Mouse (Mus musculus) embryonic facial prominence, embryonic 10.5 days (tissue): ENCODE data around the gene Sdsl. TPM values are rescaled to one million over a fixed set of nuclear protein-coding genes. Genes with fewer than 3 reads are reported as not detected.
A peak's percentile ranks its signal among the peaks of the same experiment; 100 is the strongest.

Experiments used
- DNase-seq: peaks from one replicate; pipeline ENCODE4 v3.0.0-alpha.2; 2017; ENCODE audit warnings: low spot score
- H3K27ac ChIP-seq: fragments of 300-500 bp; sonication (generic); replicated peaks from 2 replicates; pipeline ENCODE4 v1.5.1; 2016; ENCODE audit warnings: mild to moderate bottlenecking
- H3K27me3 ChIP-seq: fragments of 300-500 bp; sonication (generic); replicated peaks from 2 replicates; pipeline ENCODE4 v1.6.1; 2016; ENCODE audit warnings: low read depth, mild to moderate bottlenecking; ENCODE audit not compliant: poor library complexity, severe bottlenecking
- H3K36me3 ChIP-seq: fragments of 300-500 bp; sonication (generic); replicated peaks from 2 replicates; pipeline ENCODE4 v1.6.1; 2016; ENCODE audit warnings: mild to moderate bottlenecking, moderate library complexity
- H3K4me1 ChIP-seq: fragments of 300-500 bp; sonication (generic); 2 replicates; pipeline ENCODE4 v1.6.1; 2016
- H3K4me3 ChIP-seq: fragments of 300-500 bp; sonication (generic); 2 replicates; pipeline ENCODE4 v1.5.1; 2016; ENCODE audit warnings: mild to moderate bottlenecking, moderate library complexity
- H3K9me3 ChIP-seq: fragments of 300-500 bp; sonication (generic); 2 replicates; pipeline ENCODE4 v1.6.1; 2016; ENCODE audit warnings: mild to moderate bottlenecking
- WGBS: fragments of 180-500 bp; shearing (Covaris S2); methylation state at CpG from one replicate; pipeline ENCODE4 v1.1.7; 2016; 5-methylcytosine and 5-hydroxymethylcytosine counted together
- polyA plus RNA-seq: library from polyadenylated mRNA; unstranded; fragments of >200 nt; fragmentation: Nextera tagmentation; extraction: Ambion mirVana; gene quantifications from 2 replicates; pipeline ENCODE4 v1.2.1, GENCODE M21; 2016

The Sdsl gene
- polyA plus RNA-seq, 1 experiment from 2014 or later, result 7.1 TPM

DNA sequence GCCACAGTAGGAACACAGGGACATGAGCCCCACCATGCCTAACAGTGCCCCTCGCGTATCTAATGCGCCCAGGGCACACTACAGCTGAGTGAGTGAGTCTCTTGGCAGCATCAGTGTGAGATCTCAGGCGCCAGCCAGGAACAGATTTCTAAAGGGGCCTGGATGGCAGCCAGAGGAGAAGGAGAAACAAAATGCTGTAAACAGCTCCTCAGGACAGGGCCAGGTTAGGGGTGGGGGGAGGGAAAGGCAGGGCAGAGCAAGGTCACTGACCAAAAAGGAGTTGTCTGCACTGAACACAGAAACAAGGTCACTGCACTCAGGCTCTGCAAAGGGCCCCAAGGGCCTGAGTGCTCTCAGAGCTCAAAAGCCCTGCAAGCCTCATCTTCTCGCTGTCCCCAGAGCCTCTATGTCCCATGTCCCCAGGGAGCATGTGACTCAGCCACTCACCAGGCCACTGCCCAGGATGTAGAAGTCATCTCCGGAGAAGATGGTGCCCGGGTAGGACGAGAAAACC is 18.1 kb upstream of the Sdsl start:
- no peaks in the 10 kb centered on the region for H3K9me3 ChIP-seq
- H3K27me3 ChIP-seq, result no peaks in the 10 kb centered on the region
- H3K27ac ChIP-seq, result no peak overlapping the region
- peaks cover 83% of the 10 kb centered on the region for H3K36me3 ChIP-seq
- 91% methylated on average over 8 of the region's 8 CpGs for WGBS
- H3K4me1 ChIP-seq, result peaks cover 3% of the 10 kb centered on the region; the same call in 1 of the 2 replicates
- DNase-seq, result no peak
- H3K4me3 ChIP-seq, result no peak overlapping the region

DNA sequence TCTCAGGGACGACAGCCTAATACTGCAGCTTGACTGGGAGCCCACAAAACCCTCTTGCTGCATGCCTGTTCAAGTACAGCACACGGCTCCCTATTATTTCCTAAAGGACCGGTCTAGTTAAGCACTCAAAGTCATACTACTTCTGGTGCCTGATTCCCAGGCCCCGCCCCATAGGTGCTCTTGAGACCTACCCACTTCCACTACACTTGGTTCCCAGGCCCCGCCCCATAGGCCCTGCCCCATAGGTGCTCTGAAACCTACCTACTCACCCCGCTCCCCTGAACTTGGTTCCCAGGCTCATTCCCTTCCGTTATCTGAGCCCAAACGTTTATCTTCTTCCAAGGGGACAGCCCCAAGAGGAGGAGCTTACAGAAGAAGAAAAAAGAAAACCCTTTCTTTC is 15.2 kb upstream of the Sdsl start:
- WGBS, result 85% methylated on average over 8 of the region's 8 CpGs
- H3K9me3 ChIP-seq, result no peaks in the 10 kb centered on the region
- no peak for DNase-seq
- H3K4me1 ChIP-seq, result peaks cover 3% of the 10 kb centered on the region; the same call in 1 of the 2 replicates
- no peak overlapping the region for H3K4me3 ChIP-seq
- H3K27ac ChIP-seq, result no peak overlapping the region
- peaks cover 81% of the 10 kb centered on the region for H3K36me3 ChIP-seq
- H3K27me3 ChIP-seq, result no peaks in the 10 kb centered on the region

DNA sequence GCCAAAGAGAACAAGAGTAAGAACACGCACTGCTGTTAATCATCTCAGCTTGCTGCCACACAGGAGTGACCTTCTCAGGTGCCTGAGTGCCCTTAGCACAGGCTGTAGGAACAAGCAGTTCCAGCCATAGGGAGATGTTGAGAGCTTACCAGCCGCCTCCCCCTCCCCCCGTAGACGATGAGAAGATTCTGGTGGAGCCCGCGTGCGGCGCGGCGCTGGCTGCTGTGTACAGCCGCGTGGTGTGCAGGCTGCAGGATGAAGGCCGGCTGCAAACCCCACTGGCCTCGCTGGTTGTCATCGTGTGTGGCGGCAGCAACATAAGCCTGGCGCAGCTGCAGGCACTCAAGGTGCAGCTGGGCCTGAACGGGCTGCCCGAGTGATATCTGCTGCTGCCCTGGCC is 10.8 kb upstream of the Sdsl start:
- Histone ChIP-seq H3K27ac (no peak overlapping the region), H3K9me3 (no peaks in the 10 kb centered on the region), H3K4me3 (no peak overlapping the region), H3K4me1 (peaks cover 4% of the 10 kb centered on the region), H3K36me3 (peaks cover 52% of the 10 kb centered on the region), H3K27me3 (no peaks in the 10 kb centered on the region)
- WGBS, result 90% methylated on average over 19 of the region's 19 CpGs
- no peak for DNase-seq

DNA sequence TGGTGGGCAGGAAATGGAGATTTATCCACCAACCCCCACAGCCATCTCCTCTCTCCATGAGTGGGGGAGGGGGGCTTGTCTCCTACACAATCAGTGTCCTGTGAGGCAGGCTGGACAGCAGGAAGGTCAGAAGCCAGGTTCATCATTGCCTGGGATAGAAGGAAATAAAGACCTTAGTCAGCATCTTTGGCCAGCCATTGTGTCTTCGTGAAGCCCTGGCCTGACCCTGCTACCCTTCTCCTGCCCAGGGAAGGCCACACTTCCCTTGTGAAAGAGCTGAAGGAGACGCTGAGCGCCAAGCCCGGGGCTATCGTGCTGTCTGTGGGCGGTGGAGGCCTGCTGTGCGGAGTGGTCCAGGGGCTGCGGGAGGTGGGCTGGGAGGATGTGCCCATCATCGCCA is 8.6 kb upstream of the Sdsl start:
- Histone ChIP-seq H3K9me3 (no peaks in the 10 kb centered on the region), H3K4me3 (no peak overlapping the region), H3K27me3 (peaks cover 14% of the 10 kb centered on the region), H3K27ac (no peak overlapping the region), H3K36me3 (peaks cover 30% of the 10 kb centered on the region), H3K4me1 (peaks cover 8% of the 10 kb centered on the region)
- no peak for DNase-seq
- WGBS, result 62% methylated on average over 9 of the region's 9 CpGs

DNA sequence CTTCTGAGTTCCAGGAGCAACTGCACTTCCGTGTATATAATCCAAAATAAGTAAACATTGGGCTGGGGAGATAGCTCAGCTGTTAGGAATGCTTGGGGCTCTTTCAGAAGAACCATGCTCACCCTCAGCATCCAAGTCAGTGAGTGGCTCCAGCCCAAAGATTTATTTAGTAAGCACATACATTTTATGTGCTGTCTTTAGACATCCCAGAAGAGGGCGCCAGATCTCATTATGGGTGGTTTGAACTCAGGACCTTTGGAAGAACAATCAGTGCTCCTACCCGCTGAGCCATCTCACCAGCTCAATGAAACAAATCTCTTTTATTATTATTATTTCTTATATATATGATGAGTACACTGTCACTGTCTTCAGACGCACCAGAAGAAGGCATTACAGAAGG is 6.9 kb upstream of the Sdsl start:
- H3K27me3 ChIP-seq, result peaks cover 16% of the 10 kb centered on the region
- H3K4me3 ChIP-seq, result no peak overlapping the region
- WGBS, result 67% methylated on average over 4 of the region's 4 CpGs
- peaks cover 12% of the 10 kb centered on the region for H3K4me1 ChIP-seq
- no peak overlapping the region for H3K27ac ChIP-seq
- peaks cover 13% of the 10 kb centered on the region for H3K36me3 ChIP-seq
- DNase-seq, result no peak
- H3K9me3 ChIP-seq, result no peaks in the 10 kb centered on the region

DNA sequence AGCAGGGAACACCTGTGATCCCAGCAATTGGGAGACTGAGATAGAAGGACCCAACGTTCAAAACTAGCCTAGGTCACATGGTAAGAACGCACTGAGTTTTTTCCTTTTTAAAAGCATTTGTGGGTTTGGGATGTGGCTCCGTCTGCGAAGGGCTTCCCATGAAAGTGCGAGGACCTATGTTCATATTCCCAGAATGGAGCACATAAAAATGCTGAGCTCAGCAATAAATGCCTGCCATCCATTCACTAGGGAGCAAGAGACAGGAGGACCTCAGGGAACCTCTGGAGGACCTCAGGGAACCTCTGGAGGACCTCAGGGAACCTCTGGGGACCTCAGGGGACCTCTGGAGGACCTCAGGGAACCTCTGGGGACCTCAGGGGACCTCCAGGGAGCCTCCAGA is 5.4 kb upstream of the Sdsl start:
- 91% methylated on average over 5 of the region's 5 CpGs for WGBS

DNA sequence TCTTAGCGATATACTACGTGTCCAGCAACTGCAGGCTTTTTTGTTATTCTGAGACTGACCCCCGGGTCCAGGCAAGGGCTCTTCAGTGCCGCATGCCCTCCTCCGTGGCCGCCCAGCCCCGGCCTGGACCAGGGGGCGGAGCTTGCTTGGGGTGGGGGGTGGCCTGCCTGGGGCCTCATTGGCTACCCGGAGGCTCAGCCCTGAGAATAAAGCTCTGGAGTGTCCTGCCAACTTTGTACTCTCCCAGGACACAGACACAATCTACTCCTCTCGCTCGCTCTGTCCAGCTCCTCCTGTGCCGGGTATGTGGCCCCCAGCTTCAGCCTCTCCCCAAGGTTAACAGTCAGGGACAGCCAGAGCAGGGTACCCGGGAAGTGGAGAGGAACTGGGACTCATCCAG is 3.7 kb upstream of the Sdsl start, which contains the start of gene Sds:
Gene Sds, plus strand, starts transcription at position 231 of the 400 bp plus-strand sequence.
- H3K27me3 ChIP-seq, result peaks cover 16% of the 10 kb centered on the region
- no peak within 1 kb of the TSS for H3K4me3 ChIP-seq
- H3K9me3 ChIP-seq, result no peaks in the 10 kb centered on the region
- peaks cover 11% of the 10 kb centered on the region for H3K4me1 ChIP-seq
- H3K36me3 ChIP-seq, result no peaks in the 10 kb centered on the region
- no peak within 1 kb of the TSS for H3K27ac ChIP-seq
- no peak for DNase-seq
- 14% methylated on average over 13 of the region's 13 CpGs for WGBS

More for the DNA sequence above, 5.4 kb upstream of the Sdsl start:
- Histone ChIP-seq H3K36me3 (no peaks in the 10 kb centered on the region), H3K4me3 (no peak overlapping the region), H3K27me3 (peaks cover 16% of the 10 kb centered on the region), H3K9me3 (no peaks in the 10 kb centered on the region), H3K4me1 (peaks cover 12% of the 10 kb centered on the region), H3K27ac (no peak overlapping the region)
- DNase-seq, result no peak

DNA sequence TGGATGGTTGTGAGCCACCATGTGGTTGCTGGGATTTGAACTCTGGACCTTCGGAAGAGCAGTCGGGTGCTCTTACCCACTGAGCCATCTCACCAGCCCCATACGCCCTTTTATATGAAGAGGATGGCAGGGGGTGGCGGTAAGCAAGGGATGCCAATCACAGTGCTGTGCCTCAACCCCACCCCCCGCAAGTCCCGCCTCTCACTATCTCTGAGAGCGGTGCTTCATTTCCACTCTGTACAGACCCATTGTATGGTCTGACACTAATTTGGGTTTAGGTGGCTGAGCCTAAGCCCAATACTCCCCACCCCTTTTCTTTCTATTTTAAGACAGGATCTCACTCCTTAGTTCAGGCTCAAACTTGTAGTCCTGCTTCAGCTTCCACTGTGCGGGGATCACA is 3.3 kb upstream of the Sdsl start:
- H3K27me3 ChIP-seq, result peaks cover 16% of the 10 kb centered on the region
- H3K27ac ChIP-seq, result no peak overlapping the region
- no peaks in the 10 kb centered on the region for H3K36me3 ChIP-seq
- H3K4me1 ChIP-seq, result peaks cover 8% of the 10 kb centered on the region
- 52% methylated on average over 8 of the region's 8 CpGs for WGBS
- DNase-seq, result no peak
- no peak overlapping the region for H3K4me3 ChIP-seq
- H3K9me3 ChIP-seq, result no peaks in the 10 kb centered on the region

DNA sequence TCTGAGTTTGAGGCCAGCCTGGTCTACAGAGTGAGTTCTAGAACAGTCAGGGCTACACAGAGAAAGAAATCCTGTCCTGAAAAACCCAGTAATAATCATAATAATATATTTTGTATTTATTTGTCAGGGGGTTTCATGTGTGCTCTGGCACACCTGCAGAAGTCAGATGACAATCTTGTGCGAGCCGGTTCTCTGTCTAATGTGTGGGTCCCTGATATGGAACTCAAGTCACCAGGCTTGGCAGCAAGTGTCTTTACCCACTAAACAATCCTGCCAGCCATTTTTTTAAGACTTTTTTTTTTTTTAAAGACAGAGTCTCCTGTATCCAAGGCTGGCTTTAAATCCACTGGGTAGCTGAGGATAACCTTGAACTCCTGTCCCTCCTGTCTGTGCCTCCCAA is 751 bp upstream of the Sdsl start:
- H3K27ac ChIP-seq, result no peak overlapping the region
- no peak overlapping the region for H3K4me3 ChIP-seq
- no peaks in the 10 kb centered on the region for H3K9me3 ChIP-seq
- peaks cover 16% of the 10 kb centered on the region for H3K27me3 ChIP-seq
- H3K4me1 ChIP-seq, result peaks cover 8% of the 10 kb centered on the region
- DNase-seq, result no peak
- no peaks in the 10 kb centered on the region for H3K36me3 ChIP-seq
- WGBS, result 92% methylated on average over 2 of the region's 2 CpGs

DNA sequence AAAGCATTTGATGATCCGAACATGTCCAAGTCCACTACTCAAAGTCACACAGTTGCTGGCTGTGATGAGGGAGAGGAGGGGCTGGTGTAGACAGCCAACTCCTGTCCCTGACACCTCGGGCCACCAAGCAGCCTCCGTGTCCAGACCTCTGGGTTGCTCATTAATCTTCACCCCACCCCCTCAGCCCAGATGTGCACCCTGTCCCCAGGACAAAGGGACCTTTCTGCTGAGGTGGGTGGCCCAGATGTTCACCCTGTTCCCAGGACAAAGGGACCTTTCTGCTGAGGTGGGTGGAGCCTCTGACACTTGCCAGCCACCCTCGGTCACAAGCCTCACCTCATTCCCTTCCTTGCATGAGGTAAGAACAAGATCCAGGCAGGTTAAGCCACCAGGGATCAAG is 1.1 kb downstream of the Sdsl start:
- whole genome bisulfite sequencing, result 54% methylated on average over 4 of the region's 4 CpGs
- Histone ChIP-seq H3K4me3 (no peak overlapping the region), H3K4me1 (peaks cover 15% of the 10 kb centered on the region), H3K27ac (no peak overlapping the region), H3K9me3 (no peaks in the 10 kb centered on the region), H3K36me3 (no peaks in the 10 kb centered on the region), H3K27me3 (peaks cover 4% of the 10 kb centered on the region)
- DNase-seq, result no peak

DNA sequence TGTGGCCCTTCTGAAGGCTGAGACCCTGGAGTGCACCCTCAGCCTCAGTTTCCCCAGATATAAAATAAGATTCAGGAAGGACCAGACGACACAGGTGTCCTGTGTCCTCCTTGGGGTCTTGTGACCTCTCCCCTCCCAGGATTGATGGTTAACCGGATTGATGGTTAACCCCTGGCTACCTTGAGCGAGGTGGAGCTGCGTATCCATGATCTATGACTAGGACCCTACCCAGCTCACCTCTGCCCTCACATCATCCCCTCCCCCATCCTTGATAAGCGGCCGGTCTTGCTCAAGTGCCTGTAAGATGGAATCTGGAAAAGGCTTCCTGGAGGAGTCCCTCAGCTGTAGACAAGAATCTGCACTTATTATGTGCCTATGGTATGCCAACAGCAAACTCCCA is 3.8 kb downstream of the Sdsl start:
- WGBS, result 90% methylated on average over 6 of the region's 6 CpGs

DNA sequence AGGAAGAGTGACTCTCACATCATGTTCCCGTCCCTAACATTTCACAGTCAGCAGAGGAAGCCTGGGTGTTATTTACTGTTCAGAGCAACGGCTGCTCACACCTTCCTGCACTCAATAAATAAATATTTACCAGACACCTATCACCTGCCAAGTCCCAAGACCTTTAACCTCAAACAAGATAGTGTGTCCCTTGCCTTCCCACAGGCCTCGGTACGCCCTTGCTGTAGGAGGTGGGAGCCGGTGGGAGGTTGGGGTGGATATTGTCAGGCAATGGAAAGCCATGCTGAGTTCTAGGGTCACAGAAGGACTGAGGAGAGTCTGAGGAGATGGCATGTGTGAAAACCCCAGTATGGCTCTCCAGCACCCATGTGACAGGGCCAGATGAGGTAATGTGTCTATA is 4.3 kb downstream of the Sdsl start:
- no peaks in the 10 kb centered on the region; the same call in 1 of the 2 replicates for H3K27me3 ChIP-seq
- peaks cover 7% of the 10 kb centered on the region for H3K4me1 ChIP-seq
- 88% methylated on average over 5 of the region's 5 CpGs for WGBS
- H3K36me3 ChIP-seq, result no peaks in the 10 kb centered on the region
- H3K9me3 ChIP-seq, result no peaks in the 10 kb centered on the region
- no peak overlapping the region for H3K4me3 ChIP-seq
- no peak for DNase-seq
- H3K27ac ChIP-seq, result no peak overlapping the region

More for the DNA sequence above, 3.8 kb downstream of the Sdsl start:
- Histone ChIP-seq H3K4me3 (no peak overlapping the region), H3K9me3 (no peaks in the 10 kb centered on the region), H3K4me1 (peaks cover 7% of the 10 kb centered on the region), H3K27me3 (no peaks in the 10 kb centered on the region; the same call in 1 of the 2 replicates), H3K27ac (no peak overlapping the region), H3K36me3 (no peaks in the 10 kb centered on the region)
- no peak for DNase-seq

DNA sequence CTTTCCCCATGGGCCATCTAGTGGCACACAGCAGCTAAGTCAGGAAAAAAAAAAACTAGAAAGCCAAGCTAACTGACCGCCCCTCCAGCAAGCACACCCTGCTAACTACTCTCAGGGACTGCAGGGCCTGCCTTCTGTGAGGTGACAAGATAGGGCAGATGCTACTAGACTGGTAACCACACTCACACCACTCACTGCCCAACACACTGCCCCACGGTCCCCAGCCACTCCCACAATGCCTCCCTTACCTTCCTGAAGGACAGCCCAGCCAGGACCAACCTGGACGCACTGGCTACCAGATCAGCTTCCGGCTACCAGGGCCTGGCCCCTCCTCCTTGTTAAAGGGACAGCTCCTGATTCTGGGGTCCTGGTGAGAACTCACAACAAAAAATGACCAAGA is 5.6 kb downstream of the Sdsl start:
- Histone ChIP-seq H3K4me3 (peak overlapping the region; percentile 46), H3K9me3 (no peaks in the 10 kb centered on the region), H3K27ac (peak overlapping the region; percentile 19), H3K36me3 (no peaks in the 10 kb centered on the region), H3K4me1 (peaks cover 11% of the 10 kb centered on the region), H3K27me3 (peaks cover 13% of the 10 kb centered on the region)
- 6% methylated on average over 4 of the region's 4 CpGs for WGBS
- peak; percentile 38 for DNase-seq
